Mouse (Mus musculus) granulocyte monocyte progenitor cell, adult 5-6 weeks (primary cell): ENCODE measurements around the gene Gm10670. TPM values are rescaled to one million over a fixed set of nuclear protein-coding genes. Genes with fewer than 3 reads are reported as not detected.
"Not testable (repeated sequence)": the region's sequence is repeated elsewhere in the genome, so short reads cannot be mapped to it uniquely, and the experiment has no call there.

Experiments
- ATAC-seq: replicated peaks from 2 replicates; pipeline ENCODE4 v1.8.0; 2016; ENCODE audit warnings: mild to moderate bottlenecking, moderate TSS enrichment, inconsistent platforms; ENCODE audit not compliant: poor library complexity, severe bottlenecking
- total RNA-seq, 2 experiments: library from RNA; stranded (forward) in 1 of 2; stranded (reverse) in 1 of 2; fragments of 200-712, 200-1000 nt in 1 of 2; fragments of >200 nt in 1 of 2; fragmentation: Nextera tagmentation in 1 of 2; gene quantifications; 2 replicates each; pipeline ENCODE4 v1.2.3; 2014 to 2017

The Gm10670 gene
- total RNA-seq (2014; fragmentation: Nextera tagmentation) (not detected in 2 replicates), total RNA-seq (2017) (not detected in 2 replicates)

- not testable (repeated sequence) for ATAC-seq
Measured at GRCm38 (mm10) chr7:20474825-20475224, at the start of gene Gm10670. Gene Gm10670, minus strand, starts transcription at chr7:20474925.

- not testable (repeated sequence) for ATAC-seq
Measured at GRCm38 (mm10) chr7:20510434-20510833, 35.7 kb upstream of the Gm10670 start, which contains the start of gene Vmn1r103. Gene Vmn1r103, minus strand, starts transcription at chr7:20510534.

- ATAC-seq, result not testable (repeated sequence)
Measured at GRCm38 (mm10) chr7:20442493-20442892, 32.2 kb downstream of the Gm10670 start, which contains the start of gene Vmn1r101. Gene Vmn1r101, minus strand, starts transcription at chr7:20442593.

Other genes starting within 250 kb of the Gm10670 start
- gene Gm4498, start 241.1 kb downstream of the Gm10670 start, total RNA-seq (2014; fragmentation: Nextera tagmentation), result not detected in 2 replicates
- not detected in 2 replicates for gene Gm4498, start 241.1 kb downstream of the Gm10670 start, total RNA-seq (2017)
- gene Gm5890, start 212.1 kb downstream of the Gm10670 start, total RNA-seq (2014; fragmentation: Nextera tagmentation), result not detected in 2 replicates
- gene Gm5890, start 212.1 kb downstream of the Gm10670 start, total RNA-seq (2017), result not detected in 2 replicates
- not detected in 2 replicates for gene Gm4133, start 140.9 kb downstream of the Gm10670 start, total RNA-seq (2014; fragmentation: Nextera tagmentation)
- gene Gm4133, start 140.9 kb downstream of the Gm10670 start, total RNA-seq (2017), result not detected in 2 replicates
- not detected in 2 replicates for gene Gm5728, start 99.5 kb downstream of the Gm10670 start, total RNA-seq (2014; fragmentation: Nextera tagmentation)
- gene Gm5728, start 99.5 kb downstream of the Gm10670 start, total RNA-seq (2017), result not detected in 2 replicates
- not detected in 2 replicates for gene Vmn1r100, start 57.0 kb downstream of the Gm10670 start, total RNA-seq (2014; fragmentation: Nextera tagmentation)
- gene Vmn1r100, start 57.0 kb downstream of the Gm10670 start, total RNA-seq (2017), result not detected in 2 replicates
- gene Vmn1r101, start 32.3 kb downstream of the Gm10670 start, total RNA-seq (2014; fragmentation: Nextera tagmentation), result not detected in 2 replicates
- gene Vmn1r101, start 32.3 kb downstream of the Gm10670 start, total RNA-seq (2017), result not detected in 2 replicates
- not detected in 2 replicates for gene Vmn1r103, start 35.6 kb upstream of the Gm10670 start, total RNA-seq (2014; fragmentation: Nextera tagmentation)
- gene Vmn1r103, start 35.6 kb upstream of the Gm10670 start, total RNA-seq (2017), result not detected in 2 replicates
- gene Vmn1r104, start 58.9 kb upstream of the Gm10670 start, total RNA-seq (2014; fragmentation: Nextera tagmentation), result not detected in 2 replicates
- not detected in 2 replicates for gene Vmn1r104, start 58.9 kb upstream of the Gm10670 start, total RNA-seq (2017)
- gene Gm5726, start 70.8 kb upstream of the Gm10670 start, total RNA-seq (2014; fragmentation: Nextera tagmentation), result not detected in 2 replicates
- gene Gm5726, start 70.8 kb upstream of the Gm10670 start, total RNA-seq (2017), result not detected in 2 replicates
- gene Gm4141, start 101.3 kb upstream of the Gm10670 start, total RNA-seq (2014; fragmentation: Nextera tagmentation), result not detected in 2 replicates
- not detected in 2 replicates for gene Gm4141, start 101.3 kb upstream of the Gm10670 start, total RNA-seq (2017)
- not detected in 2 replicates for gene Gm4513, start 124.1 kb upstream of the Gm10670 start, total RNA-seq (2014; fragmentation: Nextera tagmentation)
- gene Gm4513, start 124.1 kb upstream of the Gm10670 start, total RNA-seq (2017), result not detected in 2 replicates
- gene Vmn1r107, start 194.0 kb upstream of the Gm10670 start, total RNA-seq (2014; fragmentation: Nextera tagmentation), result not detected in 2 replicates
- not detected in 2 replicates for gene Vmn1r107, start 194.0 kb upstream of the Gm10670 start, total RNA-seq (2017)
- gene Vmn1r111, start 228.3 kb upstream of the Gm10670 start, total RNA-seq (2014; fragmentation: Nextera tagmentation), result not detected in 2 replicates
- not detected in 2 replicates for gene Vmn1r111, start 228.3 kb upstream of the Gm10670 start, total RNA-seq (2017)